Mouse (Mus musculus) CD8-positive naive resting alpha-beta T cell, adult 57 days (primary cell): ENCODE measurements around the gene Zbtb44. TPM values are rescaled to one million over a fixed set of nuclear protein-coding genes. Genes with fewer than 3 reads are reported as not detected.

Experiments used
- total RNA-seq: library from RNA; stranded (reverse); gene quantifications from one replicate; pipeline ENCODE4 v1.2.4, GENCODE M21; 2023

Gene Zbtb44
- 64.1 TPM for total RNA-seq

GRCm38 (mm10) chr9:31030532-31031413, at the start of gene Zbtb44:
Zbtb44 (plus strand) TSS chr9:31030644.

Other genes with a start within 250 kb of the Zbtb44 start
- not detected for gene Adamts15, start 108.2 kb upstream of the Zbtb44 start, total RNA-seq
- not detected for gene Adamts8, start 88.1 kb upstream of the Zbtb44 start, total RNA-seq
- gene St14, start 101.2 kb downstream of the Zbtb44 start, total RNA-seq, result 2.0 TPM
- 42.3 TPM for gene Aplp2, start 181.2 kb downstream of the Zbtb44 start, total RNA-seq
- gene Prdm10, start 249.9 kb downstream of the Zbtb44 start, total RNA-seq, result 20.9 TPM